Mouse (Mus musculus) cerebellum, adult 2 months (tissue): ENCODE data around the gene Il17f.

Experiments
- CTCF ChIP-seq: fragments of 200-500 bp; IDR thresholded peaks from 2 replicates; pipeline ENCODE4 v1.5.1; 2011; ENCODE audit warnings: low read depth, mild to moderate bottlenecking, control low read depth, low read length, moderate library complexity, borderline replicate concordance; ENCODE audit not compliant: insufficient read depth
- POLR2A ChIP-seq: fragments of 200-500 bp; IDR thresholded peaks from 2 replicates; pipeline ENCODE4 v1.6.1; 2011; ENCODE audit warnings: low read length, control low read depth, borderline replicate concordance; ENCODE audit not compliant: insufficient read depth

DNA sequence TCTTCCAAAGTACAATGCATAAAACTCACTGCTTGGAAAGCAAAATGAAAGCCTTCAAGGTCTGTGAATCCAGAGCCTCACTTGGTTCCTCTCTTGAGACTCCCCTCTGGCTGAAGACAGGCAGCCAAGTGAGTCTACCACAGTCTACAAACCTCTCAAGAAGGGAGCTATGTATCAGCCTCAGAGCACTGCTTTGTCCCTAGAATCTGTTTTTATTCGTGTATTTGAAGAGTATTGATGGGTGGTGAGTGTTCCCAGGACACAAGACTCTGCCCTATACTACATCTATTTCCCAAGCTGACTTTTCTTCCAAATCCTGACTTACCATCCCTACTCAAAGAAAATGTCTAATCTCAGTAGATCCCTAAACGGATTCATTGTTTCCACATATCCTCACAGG, 12.1 kb downstream of the Il17f start:
- TF ChIP-seq CTCF (no peak), POLR2A (no peak)
